Mouse (Mus musculus) heart, postnatal 36 days (tissue): ENCODE measurements around the gene Gm47841. TPM values are rescaled to one million over a fixed set of nuclear protein-coding genes. Genes with fewer than 3 reads are reported as not detected.
A peak's percentile ranks its signal among the peaks of the same experiment; 100 is the strongest.

ENCODE experiments used
- DNase-seq, 2 experiments: peaks; one replicate each; pipeline ENCODE4 v3.0.0; 2021 to 2022
- intact Hi-C: fragments of 180-260 bp; cut with DNase I; formaldehyde crosslinking; loops from one replicate; pipeline ENCODE4 v1.15.1; 2025
- total RNA-seq, 2 experiments: library from RNA; stranded (reverse); gene quantifications; 2 replicates each; pipeline ENCODE4 v1.2.3; 2021

The Gm47841 gene
- total RNA-seq, 2 experiments from 2014 or later, result not detected

- intact Hi-C loops, result no loop called here
- DNase-seq, result no peak
These were observed 28.5 kb upstream of the Gm47841 start for GRCm38 (mm10) chr15:101075656-101076055.

GRCm38 (mm10) chr15:101075150-101075549 is 28.0 kb upstream of the Gm47841 start:
- intact Hi-C loops, result no loop called here
- no peak for DNase-seq

- no peak for DNase-seq
- intact Hi-C loops, result no loop called here
These were observed 26.9 kb upstream of the Gm47841 start for GRCm38 (mm10) chr15:101074067-101074466.

- no peak for DNase-seq
- intact Hi-C loops, result no loop called here
These were observed 25.5 kb upstream of the Gm47841 start for GRCm38 (mm10) chr15:101072736-101073135.

- intact Hi-C loops, result no loop called here
- no peak for DNase-seq
These were observed 23.6 kb upstream of the Gm47841 start for GRCm38 (mm10) chr15:101070762-101071161.

DNA sequence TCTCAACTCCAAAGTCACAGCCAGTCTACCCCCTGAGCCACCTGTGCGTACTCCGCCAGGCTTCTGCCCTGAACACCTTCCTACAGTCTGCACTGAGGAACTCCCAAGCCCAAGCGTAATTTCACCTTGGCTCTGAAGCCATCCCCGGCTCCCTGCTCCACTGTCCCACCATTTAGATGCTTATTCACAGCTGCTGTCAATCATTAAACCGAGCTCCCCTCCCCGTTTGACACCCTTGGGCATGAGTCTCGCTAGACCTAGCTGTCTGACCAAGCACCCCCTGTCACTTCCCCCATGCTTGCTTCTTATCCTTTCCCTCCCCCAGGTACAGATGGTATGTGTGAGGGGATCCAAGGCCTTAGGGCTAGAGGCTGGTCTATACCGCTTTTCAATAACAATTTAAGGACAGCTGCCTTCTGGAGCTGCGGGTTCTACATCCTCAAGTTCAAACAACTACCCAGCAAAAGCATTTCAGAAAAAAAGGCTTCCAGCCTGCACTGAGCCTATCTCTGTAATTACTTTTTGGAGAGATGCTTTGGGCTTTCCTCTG is 22.5 kb upstream of the Gm47841 start:
- no peak for DNase-seq
- intact Hi-C loops, result no loop called here

DNA sequence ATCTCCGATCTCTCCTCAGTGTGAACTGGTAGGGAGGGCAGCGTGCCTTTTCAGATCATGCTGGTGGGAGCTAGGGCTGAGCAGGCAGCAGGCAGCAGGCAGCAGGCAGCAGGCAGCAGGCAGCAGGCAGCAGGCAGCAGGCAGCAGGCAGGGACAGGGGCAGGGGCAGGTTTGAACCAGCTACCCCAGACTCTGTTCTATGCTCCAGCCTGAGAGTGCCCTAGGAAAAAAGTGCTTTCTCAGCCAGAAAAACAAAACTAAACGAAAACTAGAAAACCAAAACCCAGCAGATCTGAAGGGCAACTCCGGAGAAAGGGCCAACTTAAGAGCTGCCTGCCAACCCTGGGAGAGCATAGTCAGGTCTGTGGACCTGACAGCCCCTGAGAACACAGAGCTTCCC is 21.5 kb upstream of the Gm47841 start:
- peak in 1 of 2 experiments; percentile 1 for DNase-seq
- intact Hi-C loops, result no loop called here

DNA sequence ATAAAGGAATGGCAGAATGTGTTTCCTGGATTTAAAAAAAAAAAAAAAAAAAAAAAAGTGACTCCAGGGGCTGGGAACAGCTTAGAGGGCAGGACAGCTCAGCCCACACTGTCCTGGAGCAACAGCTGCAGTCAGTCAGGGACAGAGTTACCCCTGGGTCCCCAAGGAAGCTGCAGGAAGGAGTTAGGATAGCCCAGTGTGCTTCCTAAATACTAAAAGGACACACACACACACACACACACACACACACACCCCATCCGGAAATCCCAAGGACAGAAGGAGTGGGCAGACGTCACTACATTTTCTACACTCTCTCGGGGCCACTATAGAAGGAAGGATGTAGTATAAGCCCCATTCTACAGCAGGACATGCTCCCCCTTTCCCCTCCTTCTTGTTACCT is 20.8 kb upstream of the Gm47841 start:
- intact Hi-C loops, result no loop called here
- peak; percentile 37 to 39 for DNase-seq

DNA sequence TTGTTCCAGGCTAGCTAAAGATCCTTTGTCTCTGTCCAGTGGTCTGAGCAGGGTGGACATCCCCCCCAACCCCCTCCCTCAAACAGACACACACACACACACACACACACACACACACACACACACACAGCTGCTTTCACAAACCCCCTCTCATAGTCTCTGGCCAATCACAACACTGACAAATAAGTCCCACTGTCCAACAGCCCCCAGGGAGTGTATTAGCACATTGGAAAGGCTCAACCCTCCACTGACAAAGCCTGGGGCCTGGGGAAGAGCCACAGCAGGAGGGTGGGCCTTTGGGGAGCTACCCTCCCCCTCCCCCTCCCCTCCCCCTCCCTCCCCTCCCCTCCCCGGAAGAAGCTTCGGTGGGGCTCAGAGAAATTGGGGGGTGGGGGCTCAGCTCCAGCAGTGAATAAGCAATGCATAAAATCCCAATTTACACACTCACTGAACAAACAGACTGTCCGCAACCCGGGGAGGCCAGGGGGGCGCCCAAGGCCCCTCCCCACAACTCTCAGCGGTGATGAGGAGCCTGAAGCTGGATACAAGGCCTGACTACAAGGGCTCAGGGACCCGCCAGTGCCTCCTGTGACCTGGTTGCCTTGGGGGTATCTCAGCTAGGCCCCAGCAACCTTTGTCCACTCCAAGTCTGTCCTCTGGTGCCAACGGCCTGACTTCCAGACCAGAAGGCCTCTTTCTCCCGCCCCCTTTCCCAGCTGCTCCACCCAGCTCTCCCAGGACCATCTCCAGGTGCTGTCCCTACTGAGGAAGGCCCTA is 19.9 kb upstream of the Gm47841 start:
- intact Hi-C loops, result no loop called here
- no peak for DNase-seq

- DNase-seq, result no peak
- intact Hi-C loops, result no loop called here
These were observed 19.2 kb upstream of the Gm47841 start for GRCm38 (mm10) chr15:101066364-101066847.

DNA sequence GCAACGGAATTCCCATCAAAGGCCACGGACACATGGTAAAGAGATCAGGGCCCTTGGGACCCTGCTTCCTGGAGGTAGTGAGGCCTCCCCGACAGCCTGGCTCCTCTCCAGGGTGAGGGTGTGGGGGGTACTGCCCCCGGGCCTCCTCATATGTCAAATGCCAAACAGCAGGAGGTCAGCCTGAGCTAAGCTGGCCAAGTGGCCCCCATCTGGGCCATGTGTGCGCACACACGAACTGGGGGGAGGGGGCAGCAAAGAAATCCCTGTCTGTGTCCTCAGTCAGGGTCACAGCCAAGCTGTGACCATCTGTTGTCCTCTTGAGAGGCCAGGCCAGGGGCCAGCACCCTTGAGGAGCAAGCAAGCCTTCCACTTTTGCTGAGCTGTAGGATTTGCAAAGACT is 17.9 kb upstream of the Gm47841 start:
- intact Hi-C loops, result no loop called here
- peak in 1 of 2 experiments; percentile 54 for DNase-seq

DNA sequence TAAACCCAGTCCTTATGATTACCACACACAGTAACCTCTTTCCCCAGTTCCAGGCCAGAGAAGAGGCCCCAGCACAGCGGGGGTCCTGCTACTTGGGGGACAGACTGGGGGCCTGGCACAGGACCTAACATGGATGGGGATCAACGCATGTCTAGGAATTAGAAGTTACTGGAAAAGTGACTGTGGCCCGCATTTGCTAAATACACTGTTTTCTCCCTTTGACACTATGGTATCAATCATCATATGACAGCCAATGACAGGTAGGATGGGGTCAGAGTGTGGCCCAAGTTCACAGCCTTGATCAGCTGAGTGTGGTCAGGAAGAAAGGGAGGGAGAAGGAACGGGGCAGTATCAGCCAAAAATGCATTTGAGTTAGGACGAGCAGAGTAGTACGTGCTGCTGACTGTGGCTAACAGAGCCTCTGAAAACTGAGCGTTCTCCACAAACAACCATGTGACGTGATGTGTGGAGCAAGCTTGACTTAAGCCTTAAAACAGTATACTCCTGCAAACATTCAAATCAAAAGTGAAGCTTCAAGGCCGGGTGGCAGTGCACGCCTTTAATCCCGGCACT is 13.2 kb upstream of the Gm47841 start:
- intact Hi-C loops, result no loop called here
- no peak for DNase-seq

DNA sequence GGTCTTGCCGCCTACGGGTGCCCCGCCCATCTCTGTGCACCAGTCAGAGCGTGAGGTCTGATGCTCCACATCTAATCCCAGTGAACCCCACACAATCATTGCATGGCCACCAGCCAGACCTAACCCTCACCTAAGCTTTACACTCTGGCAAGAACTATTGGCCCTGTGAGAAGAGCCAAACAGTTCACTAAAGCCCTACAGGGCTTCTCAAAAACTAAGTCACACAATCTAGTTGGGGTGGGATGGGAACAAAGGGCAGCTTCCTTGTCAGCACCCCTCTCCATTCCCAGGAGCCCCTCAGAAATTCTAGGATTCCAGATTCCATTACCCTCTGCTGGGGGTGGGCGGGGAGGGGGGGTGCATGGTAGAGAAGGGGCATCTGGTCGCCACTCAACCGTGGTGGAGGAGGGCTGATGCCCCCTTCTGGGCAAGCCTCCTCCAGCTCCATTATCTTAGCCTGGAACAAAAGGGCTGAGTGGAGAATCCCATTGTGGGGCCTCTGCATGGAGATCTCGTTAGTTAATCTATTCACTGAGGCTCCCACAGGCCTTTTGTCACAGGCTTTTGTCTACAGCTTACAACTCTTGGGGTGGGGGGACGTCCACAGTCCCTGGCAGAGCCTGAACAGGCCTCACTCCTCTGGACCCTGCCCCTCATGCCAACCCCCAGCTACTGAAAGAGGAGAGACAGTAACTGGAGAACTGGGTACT is 12.5 kb upstream of the Gm47841 start:
- intact Hi-C loops, result loop anchor here (5.0 kb wide), 1 partner anchor 138 kb away; no protein-coding TSS in a partner anchor
- no peak for DNase-seq

DNA sequence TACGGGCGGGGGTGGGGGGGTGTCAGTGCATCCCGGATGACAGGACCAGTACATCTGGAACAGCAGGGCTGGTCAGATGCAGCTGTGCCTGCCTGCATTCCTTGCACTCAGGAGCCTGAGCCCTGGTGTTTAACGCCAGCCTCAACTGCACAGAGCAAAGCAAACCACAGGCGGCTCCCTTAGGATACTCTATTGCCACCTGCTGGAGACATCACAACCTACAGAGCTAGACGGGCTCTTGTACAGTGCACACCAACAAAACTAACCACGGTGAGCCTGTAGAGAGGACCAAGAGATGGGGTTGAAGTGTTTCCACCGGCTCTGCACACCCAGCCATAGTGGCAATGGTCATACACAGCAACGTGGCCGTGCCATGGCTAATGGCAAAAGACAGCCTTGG is 9.0 kb upstream of the Gm47841 start:
- DNase-seq, result peak in 1 of 2 experiments; percentile 45
- intact Hi-C loops, result loop anchor here (2.0 to 5.0 kb wide), 2 partner anchors 49 to 141 kb away; no protein-coding TSS in a partner anchor

DNA sequence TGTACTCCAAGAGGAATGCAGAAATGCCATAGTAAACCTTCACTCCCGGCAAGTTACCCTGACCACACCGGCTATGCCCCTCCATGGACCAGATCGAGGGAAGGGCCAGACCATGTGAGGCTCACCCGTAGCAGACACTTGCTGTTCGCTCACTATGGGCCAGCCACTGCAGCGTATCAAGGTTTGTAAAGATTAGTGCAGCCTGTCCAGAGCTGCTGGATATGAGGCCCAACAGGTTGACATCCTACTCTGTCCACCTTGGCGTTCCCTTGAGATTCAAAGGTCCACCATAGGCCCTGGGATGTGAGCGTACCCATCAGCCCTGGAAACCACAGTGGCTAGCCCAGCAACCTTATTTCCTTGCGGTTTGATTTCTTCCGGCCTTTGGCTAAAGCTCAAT is 7.3 kb upstream of the Gm47841 start:
- intact Hi-C loops, result no loop called here
- DNase-seq, result no peak

- no peak for DNase-seq
- intact Hi-C loops, result no loop called here
These were observed 6.7 kb upstream of the Gm47841 start for GRCm38 (mm10) chr15:101053832-101054459.

GRCm38 (mm10) chr15:101052560-101053501 is 5.6 kb upstream of the Gm47841 start:
- no peak for DNase-seq
- intact Hi-C loops, result no loop called here

DNA sequence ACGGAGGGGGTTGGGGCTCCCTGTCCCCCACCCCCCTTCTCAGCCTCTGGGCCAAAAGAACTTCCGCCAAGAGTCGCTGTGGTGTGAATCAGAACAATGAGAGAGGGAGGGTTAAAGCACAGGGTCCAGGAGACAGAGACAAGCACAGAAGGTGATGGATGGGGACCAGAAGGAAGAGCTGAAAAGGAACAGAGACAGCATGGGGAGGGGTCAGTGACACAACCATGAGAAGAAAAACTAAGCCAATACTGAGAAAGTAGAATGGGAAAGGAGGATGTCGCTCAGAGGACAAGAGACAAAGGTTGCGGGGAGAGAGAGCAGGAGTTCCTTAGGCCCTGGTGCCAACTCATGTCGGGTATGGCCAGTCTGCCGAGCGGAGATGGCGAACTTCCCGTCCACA is 4.7 kb upstream of the Gm47841 start:
- intact Hi-C loops, result no loop called here
- DNase-seq, result no peak

- intact Hi-C loops, result loop anchor here (5.0 kb wide), 1 partner anchor 59 kb away; no protein-coding TSS in a partner anchor
- no peak for DNase-seq
These were observed 1.2 kb upstream of the Gm47841 start for GRCm38 (mm10) chr15:101048338-101048896.
